Mouse (Mus musculus): ENCODE results near the gene Acap2. TPM values are rescaled to one million over a fixed set of nuclear protein-coding genes. Genes with fewer than 3 reads are reported as not detected.

Gene Acap2
- total and polyA plus RNA-seq, 3 experiments = 9.6 to 40.2 (median 31.9) TPM

GRCm38 (mm10) chr16:31205726-31206125 is 4.7 kb upstream of the Acap2 start:
- DNase-seq = no peak

- DNase-seq = no peak
These were observed 4.1 kb upstream of the Acap2 start for GRCm38 (mm10) chr16:31205187-31205586.

GRCm38 (mm10) chr16:31204216-31204615 is 3.2 kb upstream of the Acap2 start:
- no peak for DNase-seq

- DNase-seq = no peak
These were observed 659 bp upstream of the Acap2 start for GRCm38 (mm10) chr16:31201704-31202103.

GRCm38 (mm10) chr16:31199926-31200789 is 887 bp downstream of the Acap2 start:
- DNase-seq = peak; percentile 80

- no peak for DNase-seq
These were observed 1.5 kb downstream of the Acap2 start for GRCm38 (mm10) chr16:31199591-31199925.

GRCm38 (mm10) chr16:31196971-31197370 is 4.1 kb downstream of the Acap2 start:
- DNase-seq = no peak

GRCm38 (mm10) chr16:31192526-31192925 is 8.5 kb downstream of the Acap2 start:
- peak; percentile 78 for DNase-seq

GRCm38 (mm10) chr16:31191818-31192217 is 9.2 kb downstream of the Acap2 start:
- no peak for DNase-seq

GRCm38 (mm10) chr16:31190426-31190825 is 10.6 kb downstream of the Acap2 start:
- peak; percentile 60 for DNase-seq

- DNase-seq = peak; percentile 70
These were observed 11.8 kb downstream of the Acap2 start for GRCm38 (mm10) chr16:31189291-31189690.

- DNase-seq = peak; percentile 45
These were observed 12.2 kb downstream of the Acap2 start for GRCm38 (mm10) chr16:31188799-31189198.

GRCm38 (mm10) chr16:31188270-31188669 is 12.8 kb downstream of the Acap2 start:
- no peak for DNase-seq

- DNase-seq = no peak
These were observed 13.9 kb downstream of the Acap2 start for GRCm38 (mm10) chr16:31187192-31187591.

GRCm38 (mm10) chr16:31185757-31186156 is 15.3 kb downstream of the Acap2 start:
- DNase-seq = no peak

- no peak for DNase-seq
These were observed 16.3 kb downstream of the Acap2 start for GRCm38 (mm10) chr16:31184727-31185126.

- DNase-seq = no peak
These were observed 18.5 kb downstream of the Acap2 start for GRCm38 (mm10) chr16:31182576-31182975.

GRCm38 (mm10) chr16:31180843-31181242 is 20.2 kb downstream of the Acap2 start:
- DNase-seq = no peak

- no peak for DNase-seq
These were observed 21.7 kb downstream of the Acap2 start for GRCm38 (mm10) chr16:31179384-31179783.

GRCm38 (mm10) chr16:31174880-31175638 is 26.0 kb downstream of the Acap2 start:
- DNase-seq = no peak

- DNase-seq = no peak
These were observed 28.8 kb downstream of the Acap2 start for GRCm38 (mm10) chr16:31172229-31172628.

- DNase-seq = no peak
These were observed 29.6 kb downstream of the Acap2 start for GRCm38 (mm10) chr16:31171418-31171817.

- no peak for DNase-seq
These were observed 30.7 kb downstream of the Acap2 start for GRCm38 (mm10) chr16:31170297-31170696.
